Mouse (Mus musculus) c-Kit-positive CD71-negative TER-119-negative erythroid progenitor cells, embryonic 14.5 days (primary cell): ENCODE measurements around the gene Cnih2.

Experiments
- DNase-seq: peaks from one replicate; pipeline ENCODE4 v3.0.0-alpha.2; 2013; ENCODE audit warnings: low read depth

Cnih2 gene

DNA sequence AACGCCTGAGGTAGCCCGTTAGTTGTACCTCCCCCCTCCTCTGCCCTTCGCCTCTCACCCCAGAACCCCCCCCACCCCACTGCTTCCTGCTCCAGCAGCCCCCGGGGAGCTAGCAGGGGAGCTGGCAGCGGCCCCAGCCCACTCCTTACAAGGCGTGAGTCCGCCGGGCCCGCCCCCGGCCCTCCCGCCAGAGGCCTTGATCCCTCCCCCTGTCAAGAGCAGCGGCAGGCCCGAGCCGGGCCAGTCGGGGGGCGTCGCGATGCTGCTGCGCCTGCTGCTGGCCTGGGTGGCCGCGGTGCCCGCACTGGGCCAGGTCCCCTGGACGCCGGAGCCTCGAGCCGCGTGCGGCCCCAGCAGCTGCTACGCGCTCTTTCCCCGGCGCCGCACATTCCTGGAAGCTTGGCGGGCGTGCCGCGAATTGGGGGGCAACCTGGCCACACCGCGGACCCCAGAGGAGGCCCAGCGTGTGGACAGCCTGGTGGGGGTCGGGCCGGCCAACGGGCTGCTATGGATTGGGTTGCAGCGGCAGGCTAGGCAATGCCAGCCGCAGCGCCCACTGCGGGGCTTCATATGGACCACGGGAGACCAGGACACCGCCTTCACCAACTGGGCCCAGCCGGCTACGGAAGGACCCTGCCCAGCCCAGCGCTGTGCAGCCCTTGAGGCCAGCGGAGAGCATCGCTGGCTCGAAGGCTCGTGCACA, 30.3 kb downstream of the Cnih2 start, which contains the start of gene Cd248:
Cd248 (plus strand) TSS at position 212 of the 703 bp plus-strand sequence.
- no peak for DNase-seq

DNA sequence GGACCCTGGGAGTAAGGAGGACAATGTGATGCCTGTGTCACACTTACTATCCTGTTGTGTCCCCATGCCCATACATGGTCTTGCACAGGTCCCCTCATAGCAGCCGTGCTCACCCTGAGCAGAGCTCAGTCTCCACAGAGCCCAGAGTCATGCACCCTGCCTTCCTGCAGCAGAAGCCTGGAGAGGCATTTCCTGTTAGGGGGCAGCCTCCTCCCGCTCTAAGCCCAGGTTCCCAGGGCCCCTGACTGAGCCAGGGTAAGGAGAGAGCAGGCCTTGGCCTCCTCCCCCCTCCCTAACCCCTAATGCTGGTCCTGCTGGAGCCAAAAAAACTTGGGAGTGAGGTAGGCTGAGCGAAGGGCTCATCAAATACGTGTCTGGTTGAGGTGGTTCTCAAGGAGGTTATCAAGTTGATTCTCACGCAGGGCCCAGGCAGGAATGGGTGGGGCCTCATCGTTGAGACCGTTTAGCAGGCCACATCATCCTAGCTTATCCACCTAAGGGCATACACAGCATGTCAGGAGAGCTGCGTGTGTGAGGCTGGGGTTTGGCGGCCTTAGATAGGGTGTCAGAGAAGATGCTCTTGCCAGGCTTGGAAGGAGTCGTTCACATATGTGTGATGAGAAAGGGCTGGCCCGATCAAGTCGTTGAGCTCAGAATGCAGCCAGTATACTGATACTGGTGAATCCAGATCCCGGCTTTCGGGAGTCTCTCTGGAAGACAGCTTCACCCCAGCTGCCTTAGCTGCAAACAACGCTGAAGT, 31.1 kb downstream of the Cnih2 start:
- DNase-seq = no peak

DNA sequence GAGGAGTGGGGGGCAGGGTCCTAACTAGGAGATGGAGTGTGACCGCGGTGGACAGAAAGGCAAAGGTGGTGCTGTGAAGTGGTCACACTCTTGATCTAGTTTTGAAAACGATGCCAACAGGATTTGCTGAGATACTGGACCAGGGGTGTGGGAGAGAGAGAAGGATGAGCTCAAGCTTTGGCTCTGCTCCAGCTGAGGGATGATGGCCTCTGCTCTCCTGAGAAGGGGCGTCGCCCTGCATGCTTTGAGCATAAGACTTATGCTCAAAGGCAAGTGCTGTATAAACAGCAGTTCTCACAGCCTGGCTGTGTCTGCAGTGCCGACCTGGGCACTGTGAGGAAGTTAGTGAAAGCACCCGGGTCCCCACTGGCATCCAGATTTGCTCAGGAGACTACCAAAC, 33.2 kb downstream of the Cnih2 start:
- DNase-seq = no peak

DNA sequence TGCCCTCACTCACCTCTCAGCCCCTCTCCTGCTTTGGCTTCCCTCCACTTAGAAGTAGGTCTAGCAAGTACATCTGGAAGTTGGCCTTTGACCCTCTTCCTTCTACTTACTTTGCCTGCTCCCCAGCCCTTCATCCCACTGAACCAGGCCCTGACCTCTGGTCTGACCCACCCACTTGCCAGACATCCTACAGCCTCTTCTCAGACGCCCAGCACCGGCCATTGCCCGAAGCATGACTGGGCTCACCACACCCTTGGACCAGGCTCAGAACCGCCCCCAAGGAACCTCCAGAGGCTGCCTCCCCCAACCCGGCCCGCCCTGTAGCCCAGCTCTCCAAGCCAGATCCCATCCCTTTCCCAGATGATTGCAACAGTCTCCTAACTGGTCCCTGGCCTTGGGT, 35.9 kb downstream of the Cnih2 start:
- no peak for DNase-seq

DNA sequence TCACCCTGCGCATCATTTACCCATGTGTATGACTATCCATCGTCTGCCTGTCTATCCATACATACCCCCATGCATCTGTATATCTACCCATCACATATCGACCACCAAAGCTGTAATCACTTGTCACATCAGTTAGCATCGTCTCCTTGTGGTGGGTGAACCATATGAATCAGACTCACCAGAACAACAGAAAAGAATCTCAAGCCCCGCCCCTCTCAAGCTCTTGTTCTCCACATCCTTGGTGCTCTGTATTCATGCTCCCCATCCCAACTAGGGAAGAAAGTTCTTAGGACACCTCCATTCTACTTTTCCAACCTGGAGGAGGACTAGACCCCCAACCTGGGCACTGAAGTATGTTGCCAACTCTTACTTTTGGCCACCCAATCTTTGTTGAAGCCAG, 36.3 kb downstream of the Cnih2 start:
- DNase-seq = no peak

DNA sequence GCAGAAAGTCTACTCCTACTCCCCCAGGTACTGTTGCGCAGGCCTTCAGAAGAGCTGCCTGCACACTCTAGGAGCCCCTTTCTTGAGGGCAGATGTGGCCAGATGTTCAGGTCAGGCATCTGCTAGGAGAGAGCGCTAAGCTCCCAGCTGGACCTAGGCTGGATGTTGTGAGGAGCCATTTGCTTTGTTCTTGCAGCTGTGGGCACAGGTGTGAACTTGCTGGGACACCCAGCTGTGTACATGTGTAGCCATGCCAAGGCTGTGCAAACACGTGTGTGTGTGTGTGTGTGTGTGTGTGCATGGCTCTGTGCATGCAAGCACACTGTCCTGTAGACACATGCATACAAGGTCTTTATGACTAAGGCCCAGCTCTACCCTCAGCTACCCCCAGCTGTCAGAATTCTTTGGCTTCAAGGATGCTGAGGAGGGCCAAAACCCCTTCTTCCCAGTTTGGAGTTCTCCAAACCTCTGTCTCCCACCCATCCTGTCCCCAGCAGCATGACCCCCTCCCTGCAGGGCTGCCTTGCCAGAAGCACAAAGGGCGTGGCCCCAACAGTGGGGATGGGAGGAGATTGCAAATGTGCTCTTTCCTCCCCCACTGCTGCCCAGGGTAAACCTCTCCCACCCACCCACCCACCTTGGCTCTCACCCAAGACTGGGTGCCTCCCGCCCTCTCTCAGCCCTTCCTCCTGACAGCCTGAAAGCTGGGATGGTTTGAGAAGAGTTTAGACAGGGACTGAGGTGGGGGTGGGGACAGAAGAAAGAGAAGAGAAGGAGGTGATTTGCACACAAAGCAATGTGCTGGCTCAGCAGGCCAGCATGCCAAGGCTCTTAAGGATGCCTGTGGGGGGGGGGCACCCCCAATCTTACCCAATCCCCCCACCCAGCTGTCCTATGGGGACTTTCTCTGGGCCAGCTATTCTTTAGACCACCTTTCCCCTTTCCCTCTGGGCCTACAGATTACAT, 37.7 kb downstream of the Cnih2 start:
- no peak for DNase-seq

DNA sequence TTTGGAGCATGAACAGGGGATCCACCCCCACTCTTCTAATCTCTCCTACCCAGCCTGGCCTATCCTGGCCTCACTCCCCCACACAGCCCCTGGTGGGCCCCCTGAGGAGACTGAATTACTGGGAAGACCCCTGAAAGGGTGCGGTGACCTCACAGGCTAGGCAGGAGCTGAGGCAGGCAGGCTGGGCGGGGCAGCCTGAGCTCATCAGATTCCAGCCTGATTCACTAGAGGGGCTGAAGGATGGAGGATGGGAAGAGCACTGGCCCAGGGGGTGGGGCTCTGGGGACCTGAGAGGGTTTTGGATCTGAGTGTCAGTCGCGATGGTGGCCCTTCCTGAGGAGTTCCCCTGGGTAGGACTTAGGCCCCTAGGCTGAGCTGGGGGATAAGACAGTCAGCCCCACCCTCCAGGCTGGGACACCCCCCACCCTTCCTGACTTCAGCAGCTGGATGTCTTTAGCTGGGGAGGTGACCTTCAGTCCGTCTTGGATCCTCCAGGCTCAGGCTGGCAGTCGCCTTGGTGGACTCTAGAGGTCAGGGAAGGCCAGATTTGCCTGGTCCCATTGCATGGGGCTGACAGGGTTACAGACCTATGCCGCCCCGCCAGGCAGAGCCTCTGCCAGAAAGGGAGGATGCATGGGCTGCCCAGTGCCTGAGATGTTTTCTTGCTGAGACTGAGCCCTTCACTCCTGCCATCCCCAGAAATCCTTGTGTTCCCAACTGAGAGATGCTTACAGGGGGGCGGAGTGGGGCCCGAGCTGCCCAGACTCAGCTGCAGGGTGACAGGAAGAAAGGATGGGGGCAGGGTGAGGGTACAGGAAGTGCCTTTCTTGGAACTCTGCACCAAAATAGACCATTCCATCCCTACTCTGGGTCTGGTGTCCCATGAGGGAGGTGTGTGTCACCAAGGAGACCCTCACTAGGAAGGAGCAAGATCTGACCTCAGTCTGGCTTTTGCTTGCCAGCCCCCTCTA, 39.2 kb downstream of the Cnih2 start:
- DNase-seq = no peak

DNA sequence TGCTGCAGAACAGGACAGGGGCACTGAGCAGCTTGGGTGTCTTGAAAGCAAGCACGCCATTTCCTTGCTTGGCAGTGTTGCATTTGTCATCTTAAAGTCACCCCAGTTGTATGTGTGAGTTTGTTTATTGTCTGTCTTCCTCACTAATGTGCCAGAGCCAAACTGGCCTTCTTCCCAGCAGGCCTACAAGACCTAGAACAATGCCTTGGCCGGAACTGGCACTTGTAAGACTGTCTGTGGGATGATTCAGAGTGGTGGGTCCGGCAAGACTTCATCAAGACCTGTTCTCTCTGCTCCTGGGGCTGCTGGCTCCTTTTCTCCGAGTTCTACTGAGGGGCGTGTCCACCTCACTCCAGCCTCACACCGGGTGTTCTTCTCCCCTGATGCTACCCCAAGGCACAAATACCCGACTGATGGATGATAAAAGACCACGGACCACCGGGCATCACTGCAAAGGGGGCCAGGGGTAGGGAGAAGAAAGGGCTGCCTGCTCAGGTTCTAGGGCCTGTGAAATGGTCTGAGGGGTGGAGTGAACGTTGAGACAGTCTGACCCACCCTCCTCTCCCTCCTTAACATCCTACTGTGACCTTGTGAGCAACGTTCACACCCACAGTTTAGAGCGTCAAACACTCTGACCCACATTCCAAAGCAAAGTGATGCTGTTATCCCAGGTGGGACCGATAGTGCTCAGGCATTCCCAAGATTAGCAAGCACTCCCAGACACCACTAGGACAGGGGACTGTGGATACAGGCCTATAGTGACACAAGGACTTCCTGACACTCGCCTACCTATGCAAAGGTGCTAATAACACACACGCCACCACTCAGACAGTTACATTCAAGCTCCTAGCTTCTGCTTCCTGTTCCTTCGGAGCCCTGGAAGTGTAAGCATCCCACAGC, 40.2 kb downstream of the Cnih2 start:
- no peak for DNase-seq

DNA sequence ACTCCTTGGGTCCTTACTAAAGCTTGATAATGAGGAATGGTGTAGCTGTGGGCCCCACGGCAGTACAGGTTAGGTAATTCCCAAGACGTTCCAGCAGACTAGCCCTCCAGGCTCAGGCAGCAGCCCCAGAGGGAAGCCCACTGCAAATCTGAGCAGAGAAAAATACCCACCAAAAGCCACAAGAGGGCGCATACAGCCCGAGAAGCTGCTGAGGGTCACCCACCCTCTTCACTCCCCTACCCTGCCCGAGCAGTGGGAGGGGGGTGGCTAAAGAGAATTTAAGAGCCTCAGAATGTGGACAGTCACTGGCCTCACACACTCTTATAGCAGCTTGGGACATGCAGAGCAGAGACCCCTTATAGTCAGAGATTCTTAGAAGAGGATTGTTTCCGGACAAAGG, 42.1 kb downstream of the Cnih2 start:
- DNase-seq = no peak

DNA sequence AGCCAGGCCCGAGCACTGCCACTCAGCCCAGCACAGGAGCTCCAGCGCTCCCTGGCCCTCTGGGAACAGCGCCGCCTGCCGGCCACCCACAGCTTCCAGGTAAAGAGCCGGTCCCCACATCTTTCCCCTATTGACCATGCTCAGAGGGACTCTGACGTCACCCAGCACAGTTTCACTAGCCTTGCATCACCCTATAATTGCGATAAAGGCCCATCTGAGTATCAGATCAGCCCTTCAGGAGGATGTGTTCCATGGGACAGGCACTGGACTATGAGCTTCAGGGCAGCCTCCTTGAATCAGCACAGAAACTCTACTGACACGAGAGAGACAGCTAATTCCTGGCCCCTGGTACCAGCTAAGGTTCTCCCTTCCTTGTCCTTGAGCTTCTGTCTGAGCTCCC, 44.4 kb downstream of the Cnih2 start:
- DNase-seq = no peak

DNA sequence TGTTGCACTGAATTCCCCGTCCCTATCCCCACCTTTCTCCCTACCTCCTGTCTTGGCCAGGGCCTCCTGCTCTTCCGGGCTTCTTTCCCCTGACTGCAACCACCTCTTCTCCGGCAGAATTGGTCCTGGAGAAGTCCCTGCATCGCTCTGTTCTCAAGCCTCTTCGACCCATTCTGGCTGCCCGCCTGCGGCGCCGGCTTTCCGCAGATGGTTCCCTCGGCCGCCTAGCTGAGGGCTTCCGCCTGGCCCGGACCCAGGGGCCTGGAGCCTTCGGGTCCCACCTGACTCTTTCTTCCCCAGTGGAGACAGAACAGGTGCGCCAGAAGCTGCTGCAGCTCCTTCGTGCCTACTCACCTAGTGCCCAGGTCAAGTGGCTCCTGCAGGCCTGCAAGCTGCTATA, 45.5 kb downstream of the Cnih2 start:
- no peak for DNase-seq

DNA sequence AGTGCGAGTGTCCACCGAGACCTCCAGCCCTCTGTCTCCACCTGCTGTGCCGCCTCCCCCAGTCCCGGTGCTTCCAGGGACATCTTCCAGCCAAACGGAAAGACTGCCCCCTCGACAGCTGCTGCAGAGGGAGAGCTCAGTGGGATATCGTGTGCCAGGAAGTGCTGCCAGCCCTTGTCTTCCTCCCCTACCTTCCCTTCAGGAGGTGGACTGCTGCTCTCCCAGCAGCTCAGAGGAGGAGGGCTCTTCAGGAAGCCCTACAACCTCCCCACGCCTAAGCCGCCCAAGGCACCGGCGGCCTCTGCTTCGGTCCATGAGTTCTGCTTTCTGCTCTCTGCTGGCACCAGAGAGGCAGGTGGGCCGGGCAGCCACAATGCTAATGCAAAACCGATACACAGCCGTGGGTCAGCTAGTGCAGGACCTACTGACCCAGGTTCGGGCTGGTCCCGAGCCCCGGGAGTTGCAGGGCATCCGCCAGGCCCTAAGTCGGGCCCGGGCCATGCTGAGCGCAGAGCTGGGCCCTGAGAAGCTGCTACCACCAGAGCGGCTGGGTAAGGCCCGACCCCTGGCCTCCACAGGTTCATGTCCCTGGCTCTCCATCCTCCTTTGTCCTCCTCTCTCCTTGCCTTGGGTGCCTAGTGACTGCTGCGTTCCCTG, 46.0 kb downstream of the Cnih2 start:
- no peak for DNase-seq

DNA sequence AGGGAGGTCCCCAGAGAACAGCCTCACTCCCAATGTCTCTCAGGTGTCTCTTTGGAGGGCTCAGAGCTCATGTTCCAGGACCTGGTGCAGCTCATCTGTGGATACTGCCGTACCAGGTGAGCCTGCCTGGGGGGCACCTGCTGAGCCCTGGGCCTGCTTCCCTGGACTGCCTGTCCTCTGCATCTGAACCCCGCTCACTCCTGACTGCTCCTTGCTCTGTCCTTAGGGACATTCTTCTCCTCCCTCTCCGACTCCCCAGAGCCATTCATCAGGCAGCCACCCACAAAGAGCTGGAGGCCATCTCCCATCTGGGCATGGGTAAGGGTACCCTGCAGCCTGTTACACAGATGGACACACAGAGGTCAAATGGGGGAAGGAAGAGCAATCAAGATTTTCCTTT, 46.8 kb downstream of the Cnih2 start:
- DNase-seq = no peak

DNA sequence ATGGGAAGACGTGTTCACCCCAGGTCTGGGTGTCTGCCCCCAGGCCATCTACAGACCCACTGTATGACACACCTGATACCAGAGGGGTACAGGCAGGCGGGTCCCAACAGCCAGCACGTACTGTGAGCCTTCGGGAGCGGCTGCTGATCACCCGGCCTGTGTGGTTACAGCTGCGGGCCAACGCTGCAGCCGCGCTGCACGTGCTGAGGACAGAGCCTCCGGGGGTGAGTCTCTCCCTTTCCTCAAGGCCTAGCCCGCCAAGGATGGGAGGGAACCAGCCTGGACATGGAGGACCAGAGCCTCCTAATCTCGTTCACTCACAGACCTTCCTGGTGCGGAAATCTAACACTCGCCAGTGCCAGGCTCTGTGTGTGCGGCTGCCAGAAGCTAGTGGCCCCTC, 47.3 kb downstream of the Cnih2 start:
- no peak for DNase-seq

DNA sequence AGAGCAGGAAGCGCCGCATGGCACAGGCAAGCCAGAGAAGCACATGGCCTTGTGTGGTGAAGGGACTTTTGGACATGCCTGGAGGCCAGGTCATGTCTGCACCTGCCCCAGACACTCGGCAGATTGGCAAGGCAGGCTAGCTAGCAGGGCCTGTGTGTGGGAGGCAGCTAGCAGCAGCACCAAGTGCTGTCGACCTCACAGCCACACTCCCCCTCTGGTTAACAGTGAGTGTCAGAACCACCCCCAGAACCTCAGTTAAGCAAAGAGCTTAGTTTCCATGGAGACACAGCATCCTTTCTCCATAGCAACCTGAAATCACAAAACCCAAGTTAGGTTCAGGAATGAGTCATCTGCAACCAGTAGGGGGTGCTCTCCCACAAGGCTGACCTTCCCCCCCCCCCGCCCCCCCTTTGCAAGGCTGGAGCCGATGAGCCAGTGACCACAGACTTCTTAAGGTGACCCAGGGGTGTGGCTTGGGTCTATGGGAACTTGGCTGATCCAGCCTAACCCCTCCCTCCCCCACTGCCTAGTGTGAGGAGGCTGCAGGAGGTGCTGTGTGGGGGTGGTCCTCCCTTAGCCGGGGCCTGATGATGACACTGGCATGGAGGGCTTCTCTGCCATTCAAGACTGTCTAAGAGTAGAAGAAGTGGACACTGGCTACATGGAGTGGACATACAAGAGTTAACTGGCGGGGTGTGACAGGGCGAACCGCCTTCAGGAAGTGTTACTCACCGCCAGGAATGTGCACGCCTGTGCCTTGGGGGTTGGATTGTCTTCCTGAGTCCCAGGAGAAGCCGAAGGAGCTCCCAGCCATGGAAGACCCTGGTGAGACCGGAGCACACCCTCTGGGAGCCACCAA, 48.0 kb downstream of the Cnih2 start, which contains the start of gene Rin1:
Rin1 (plus strand) TSS at position 435 of the 859 bp plus-strand sequence.
- no peak for DNase-seq

DNA sequence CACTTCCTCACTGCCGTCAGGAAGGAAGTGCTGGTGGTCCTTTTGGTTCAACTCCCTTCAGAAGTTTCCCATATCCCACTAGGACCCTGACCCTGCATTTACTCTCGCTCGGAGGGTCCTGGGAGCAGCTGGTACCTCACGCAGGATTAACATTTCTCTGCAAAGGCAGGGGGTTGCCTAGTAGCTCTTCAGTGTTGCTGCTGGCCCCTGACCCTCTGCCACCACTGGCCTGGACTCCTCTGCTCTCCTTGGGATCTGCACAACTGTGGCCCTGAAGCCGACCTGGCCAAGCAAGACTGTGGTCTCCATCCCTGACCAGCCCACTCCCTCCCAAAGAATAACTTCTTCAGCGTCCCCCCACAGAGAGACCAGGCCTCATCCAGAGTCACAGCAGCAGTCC, 49.0 kb downstream of the Cnih2 start:
- no peak for DNase-seq

DNA sequence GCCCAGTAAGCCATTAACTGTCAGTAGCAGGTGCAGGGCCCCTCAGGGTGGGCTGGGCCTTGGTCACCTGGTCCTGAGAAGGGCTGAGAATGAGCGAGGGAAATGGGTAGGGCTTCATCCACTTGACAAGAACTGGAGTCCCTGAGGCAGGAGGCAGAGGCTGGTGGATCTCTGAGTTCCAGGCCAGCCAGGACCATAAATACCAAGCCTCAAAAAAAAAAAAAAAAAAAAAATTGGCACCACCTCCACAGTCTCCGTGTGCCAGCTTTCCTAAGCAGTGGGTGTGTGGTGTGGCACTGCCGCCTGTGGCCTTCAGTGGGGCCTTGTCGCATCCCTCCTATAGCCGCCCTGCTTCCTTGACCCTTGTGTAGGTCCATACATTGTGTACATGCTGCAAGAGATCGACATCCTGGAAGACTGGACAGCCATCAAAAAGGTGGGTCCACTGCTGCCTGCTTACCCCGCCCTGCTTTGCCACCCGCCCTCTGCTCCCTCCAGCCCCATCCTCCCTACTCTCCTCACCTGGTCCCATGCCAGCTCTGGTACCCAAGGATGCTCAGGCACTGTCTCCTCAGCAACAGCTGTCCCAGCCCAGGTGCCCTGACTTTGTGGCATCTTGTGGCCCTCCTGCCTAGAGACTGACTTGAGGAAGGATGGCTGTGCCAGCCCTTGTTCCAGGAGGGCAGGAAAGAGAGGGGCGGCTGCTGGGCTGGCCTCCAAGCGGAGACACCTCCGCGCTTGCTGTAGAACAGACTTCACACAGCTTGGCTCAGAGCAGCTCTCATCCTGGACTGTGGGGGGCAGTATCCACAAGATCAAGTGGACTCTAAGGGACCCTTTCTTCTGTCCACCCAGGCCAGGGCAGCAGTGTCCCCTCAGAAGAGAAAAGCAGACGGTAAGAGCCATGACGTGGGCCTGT, 49.9 kb downstream of the Cnih2 start:
- DNase-seq = no peak

DNA sequence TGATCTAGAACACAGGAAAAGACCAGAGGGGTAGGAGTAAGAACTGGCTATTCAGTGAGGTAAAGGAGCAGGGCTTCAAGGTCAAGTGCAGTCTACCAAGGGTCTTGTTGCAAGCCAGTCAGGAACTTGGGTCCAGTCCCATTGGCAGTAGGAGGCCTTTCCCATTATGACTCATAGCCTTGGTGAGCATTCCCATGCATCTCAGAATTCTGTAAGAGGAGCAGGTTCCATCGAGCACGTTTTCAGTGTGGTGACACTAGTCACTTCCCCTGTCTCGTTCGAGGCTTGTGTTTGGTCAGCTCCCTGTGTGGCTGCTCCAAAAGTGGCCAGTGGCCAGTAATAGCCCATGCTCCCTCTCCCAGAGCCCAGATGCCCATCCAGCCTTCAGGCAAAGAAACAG, 52.8 kb downstream of the Cnih2 start:
- DNase-seq = no peak
